Mouse (Mus musculus): Measurements from ENCODE around the gene Nedd8. TPM values are rescaled to one million over a fixed set of nuclear protein-coding genes. Genes with fewer than 3 reads are reported as not detected.
A peak's percentile ranks its signal among the peaks of the same experiment; 100 is the strongest.

The Nedd8 gene
- polyA plus RNA-seq (2011; ENCODE audit: insufficient read length, low read depth, missing spikeins) = 287 and 295 TPM in 2 replicates

- H3K4me3 ChIP-seq (ENCODE audit: insufficient read depth, low read length) = peak within 1 kb of the TSS; percentile 97
- TF ChIP-seq CTCF (IDR thresholded peaks at IDR 0.05; ENCODE audit: borderline replicate concordance, insufficient read depth, low read length) (no peak), POLR2A (IDR thresholded peaks at IDR 0.05; ENCODE audit: low read depth, low read length) (peak; percentile 75)
- H3K27ac ChIP-seq (ENCODE audit: insufficient read depth, low read length) = peak within 1 kb of the TSS; percentile 88
- no peaks in the 10 kb centered on the region for H3K4me1 ChIP-seq (ENCODE audit: control insufficient read depth, insufficient read depth, low read length)
Measured at GRCm38 (mm10) chr14:55671833-55672740, at the start of gene Nedd8, which contains the start of gene Gmpr2. Nedd8 (minus strand) TSS chr14:55672124. Gmpr2 (plus strand) TSS chr14:55671941.

- Histone ChIP-seq H3K27ac (ENCODE audit: insufficient read depth, low read length) (no peak overlapping the region), H3K4me1 (ENCODE audit: control insufficient read depth, insufficient read depth, low read length) (peaks cover 8% of the 10 kb centered on the region; the same call in 1 of the 2 replicates), H3K4me3 (ENCODE audit: insufficient read depth, low read length) (peak overlapping the region; percentile 65)
- TF ChIP-seq CTCF (IDR thresholded peaks at IDR 0.05; ENCODE audit: borderline replicate concordance, insufficient read depth, low read length) (no peak), POLR2A (IDR thresholded peaks at IDR 0.05; ENCODE audit: low read depth, low read length) (no peak)
Measured at GRCm38 (mm10) chr14:55721076-55721475, 49.2 kb upstream of the Nedd8 start.

DNA sequence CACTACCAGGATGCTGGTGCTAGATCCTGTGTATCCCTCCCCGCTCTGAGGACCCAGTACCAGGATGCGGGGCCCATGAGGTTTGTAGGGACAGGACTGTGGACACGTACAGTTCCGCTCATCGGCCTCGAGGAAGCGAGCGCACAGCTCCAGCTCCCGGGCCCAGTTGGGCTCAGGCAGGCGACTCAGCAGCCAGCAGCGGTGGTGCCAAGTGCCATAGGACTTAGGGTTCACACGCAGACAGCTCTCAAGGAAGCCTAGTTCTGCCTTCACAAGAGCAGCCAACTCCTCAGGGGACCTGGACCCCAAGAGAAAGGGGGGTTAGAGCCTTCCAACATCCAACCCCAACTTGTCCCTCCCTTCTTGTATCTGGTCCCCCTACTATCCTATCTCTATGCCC is 48.7 kb upstream of the Nedd8 start:
- H3K27ac ChIP-seq (ENCODE audit: insufficient read depth, low read length) = no peak overlapping the region
- H3K4me3 ChIP-seq (ENCODE audit: insufficient read depth, low read length) = no peak overlapping the region
- peaks cover 8% of the 10 kb centered on the region; the same call in 1 of the 2 replicates for H3K4me1 ChIP-seq (ENCODE audit: control insufficient read depth, insufficient read depth, low read length)
- no peak for TF ChIP-seq CTCF (IDR thresholded peaks at IDR 0.05; ENCODE audit: borderline replicate concordance, insufficient read depth, low read length)
- TF ChIP-seq POLR2A (IDR thresholded peaks at IDR 0.05; ENCODE audit: low read depth, low read length) = no peak

- Histone ChIP-seq H3K4me1 (ENCODE audit: control insufficient read depth, insufficient read depth, low read length) (peaks cover 6% of the 10 kb centered on the region; the same call in 1 of the 2 replicates), H3K4me3 (ENCODE audit: insufficient read depth, low read length) (no peak overlapping the region), H3K27ac (ENCODE audit: insufficient read depth, low read length) (no peak overlapping the region)
- TF ChIP-seq CTCF (IDR thresholded peaks at IDR 0.05; ENCODE audit: borderline replicate concordance, insufficient read depth, low read length) = no peak
- no peak for TF ChIP-seq POLR2A (IDR thresholded peaks at IDR 0.05; ENCODE audit: low read depth, low read length)
Measured at GRCm38 (mm10) chr14:55719737-55720136, 47.8 kb upstream of the Nedd8 start.

DNA sequence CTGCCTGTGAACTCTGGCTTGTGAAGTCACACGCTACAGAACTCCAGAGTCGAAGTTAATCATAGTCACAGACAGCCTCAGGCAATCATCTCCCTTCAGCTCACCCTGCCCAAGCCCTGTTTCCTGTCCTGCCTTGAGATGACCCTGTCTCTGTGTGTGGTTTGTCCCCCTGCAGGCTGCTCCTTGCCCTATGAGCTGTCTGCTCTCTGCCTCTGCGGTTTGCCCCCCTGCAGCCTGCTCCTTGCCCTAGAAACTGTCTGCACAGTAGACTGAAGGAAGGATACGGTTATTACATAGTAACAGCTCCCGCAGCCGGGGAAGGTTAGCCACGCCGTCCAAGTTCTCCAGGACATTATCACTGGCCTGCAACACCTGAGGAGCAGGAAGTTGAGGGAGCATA is 45.0 kb upstream of the Nedd8 start:
- Histone ChIP-seq H3K27ac (ENCODE audit: insufficient read depth, low read length) (no peak overlapping the region), H3K4me1 (ENCODE audit: control insufficient read depth, insufficient read depth, low read length) (no peaks in the 10 kb centered on the region), H3K4me3 (ENCODE audit: insufficient read depth, low read length) (no peak overlapping the region)
- TF ChIP-seq POLR2A (IDR thresholded peaks at IDR 0.05; ENCODE audit: low read depth, low read length) = no peak
- no peak for TF ChIP-seq CTCF (IDR thresholded peaks at IDR 0.05; ENCODE audit: borderline replicate concordance, insufficient read depth, low read length)

- Histone ChIP-seq H3K27ac (ENCODE audit: insufficient read depth, low read length) (no peak overlapping the region), H3K4me1 (ENCODE audit: control insufficient read depth, insufficient read depth, low read length) (no peaks in the 10 kb centered on the region), H3K4me3 (ENCODE audit: insufficient read depth, low read length) (no peak overlapping the region)
- TF ChIP-seq CTCF (IDR thresholded peaks at IDR 0.05; ENCODE audit: borderline replicate concordance, insufficient read depth, low read length) = no peak
- TF ChIP-seq POLR2A (IDR thresholded peaks at IDR 0.05; ENCODE audit: low read depth, low read length) = no peak
Measured at GRCm38 (mm10) chr14:55716271-55716670, 44.3 kb upstream of the Nedd8 start.

DNA sequence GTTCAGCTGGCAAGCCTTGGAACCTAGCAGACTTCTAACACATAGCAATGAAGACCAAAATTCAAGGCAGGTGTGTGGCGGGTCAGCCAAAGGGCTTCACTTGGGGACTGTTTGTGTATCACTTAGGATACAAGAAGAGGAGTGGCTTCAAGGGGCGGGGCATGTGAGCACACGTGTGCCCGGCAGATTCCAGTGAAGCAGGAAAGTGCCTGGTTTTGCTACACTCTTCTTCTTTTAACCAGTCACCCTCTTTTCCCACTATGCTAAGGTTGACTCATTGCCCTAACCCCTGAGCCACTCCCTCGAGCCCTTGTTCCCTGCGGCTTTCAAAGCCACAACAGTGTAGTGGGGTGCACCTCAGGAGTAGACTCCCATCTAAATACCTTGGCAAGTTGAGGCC is 43.0 kb upstream of the Nedd8 start:
- Histone ChIP-seq H3K4me1 (ENCODE audit: control insufficient read depth, insufficient read depth, low read length) (no peaks in the 10 kb centered on the region), H3K4me3 (ENCODE audit: insufficient read depth, low read length) (no peak overlapping the region), H3K27ac (ENCODE audit: insufficient read depth, low read length) (no peak overlapping the region)
- TF ChIP-seq CTCF (IDR thresholded peaks at IDR 0.05; ENCODE audit: borderline replicate concordance, insufficient read depth, low read length) (no peak), POLR2A (IDR thresholded peaks at IDR 0.05; ENCODE audit: low read depth, low read length) (no peak)

DNA sequence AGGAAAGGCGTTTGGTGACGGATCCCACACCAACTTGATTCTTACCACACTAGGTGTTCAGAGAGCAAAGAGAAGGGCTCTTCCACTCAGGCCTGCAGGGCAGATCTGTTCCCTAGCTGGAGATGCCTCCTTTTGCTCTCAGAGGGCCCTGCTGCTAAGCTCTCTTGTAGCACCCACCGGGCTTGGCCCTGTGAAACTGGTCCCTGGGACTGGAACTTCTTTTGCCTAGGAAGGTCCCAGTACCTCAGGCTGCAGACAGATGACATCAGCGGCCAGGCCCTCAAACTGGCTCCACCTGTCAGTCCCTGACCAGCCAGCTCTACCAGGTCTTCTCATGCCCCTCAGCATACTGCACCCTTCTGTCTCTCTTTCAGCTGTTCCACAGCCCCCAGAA is 41.8 kb upstream of the Nedd8 start, which contains the start of gene Tgm1:
Tgm1 (minus strand) TSS at position 198 of the 394 bp plus-strand sequence.
- TF ChIP-seq POLR2A (IDR thresholded peaks at IDR 0.05; ENCODE audit: low read depth, low read length) = no peak
- TF ChIP-seq CTCF (IDR thresholded peaks at IDR 0.05; ENCODE audit: borderline replicate concordance, insufficient read depth, low read length) = no peak
- H3K4me1 ChIP-seq (ENCODE audit: control insufficient read depth, insufficient read depth, low read length) = no peaks in the 10 kb centered on the region
- no peak within 1 kb of the TSS for H3K4me3 ChIP-seq (ENCODE audit: insufficient read depth, low read length)
- no peak within 1 kb of the TSS for H3K27ac ChIP-seq (ENCODE audit: insufficient read depth, low read length)

DNA sequence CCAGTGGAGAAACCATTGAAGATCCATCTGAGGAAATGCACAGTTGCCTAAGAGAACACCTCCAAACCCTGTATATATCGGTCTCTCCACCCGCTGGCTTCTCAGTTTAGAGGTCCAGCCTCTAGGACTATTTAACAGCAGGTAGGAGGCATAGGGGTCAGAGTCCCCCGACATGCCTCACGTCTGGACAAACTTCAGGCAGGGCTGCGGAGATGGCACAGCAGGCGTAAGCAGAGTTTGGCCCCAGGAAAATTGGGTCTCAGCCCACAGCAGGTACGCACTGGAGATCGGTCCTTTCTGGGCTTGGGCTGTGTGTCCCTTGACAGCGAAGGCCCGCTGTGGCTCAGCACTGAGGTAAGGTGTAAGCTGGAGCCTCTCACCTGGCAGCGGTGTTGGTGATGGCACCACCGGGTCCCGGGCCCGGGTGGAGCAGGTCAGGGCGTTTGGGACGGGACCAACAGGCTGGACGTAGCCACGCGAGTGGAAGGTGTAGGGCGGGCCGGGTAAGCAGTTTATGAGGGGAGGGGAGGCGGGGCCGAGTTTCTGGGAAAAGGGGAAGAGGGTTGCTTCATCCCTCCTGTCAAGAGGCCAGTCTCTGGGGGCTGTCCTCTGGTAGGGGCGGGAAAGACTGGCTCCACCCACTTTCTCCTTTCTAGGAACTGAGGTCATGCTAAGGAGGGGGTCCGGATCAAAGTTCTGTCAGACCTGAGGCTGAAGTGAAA is 41.2 kb upstream of the Nedd8 start:
- Histone ChIP-seq H3K27ac (ENCODE audit: insufficient read depth, low read length) (no peak overlapping the region), H3K4me3 (ENCODE audit: insufficient read depth, low read length) (no peak overlapping the region), H3K4me1 (ENCODE audit: control insufficient read depth, insufficient read depth, low read length) (no peaks in the 10 kb centered on the region)
- TF ChIP-seq POLR2A (IDR thresholded peaks at IDR 0.05; ENCODE audit: low read depth, low read length) (no peak), CTCF (IDR thresholded peaks at IDR 0.05; ENCODE audit: borderline replicate concordance, insufficient read depth, low read length) (no peak)
